Mouse (Mus musculus): Measurements from ENCODE around the gene Coro2b. TPM values are rescaled to one million over a fixed set of nuclear protein-coding genes. Genes with fewer than 3 reads are reported as not detected.

Coro2b gene
- polyA plus RNA-seq, 1 experiment from 2014 or later: 32.5 TPM

- no peak for ATAC-seq (ENCODE audit: low read depth)
- WGBS: 49% methylated on average over 6 of the region's 6 CpGs
- no peaks in the 10 kb centered on the region for H3K36me3 ChIP-seq (ENCODE audit: control insufficient read depth, insufficient read depth, low read length)
- peaks cover 13% of the 10 kb centered on the region; the same call in 1 of the 2 replicates for H3K4me1 ChIP-seq (ENCODE audit: control insufficient read depth, insufficient read depth, low read length)
- no peak overlapping the region for H3K4me2 ChIP-seq (ENCODE audit: low read depth, low read length)
- H3K27me3 ChIP-seq (ENCODE audit: control insufficient read depth, insufficient read depth, low read length): no peaks in the 10 kb centered on the region
- H3K9me3 ChIP-seq (ENCODE audit: control insufficient read depth, low read length): no peaks in the 10 kb centered on the region
- no peak overlapping the region for H3K9ac ChIP-seq (replicated peaks; ENCODE audit: low read depth, low read length)
- H3K27ac ChIP-seq (ENCODE audit: low read depth, low read length): no peak overlapping the region
- no peak overlapping the region for H3K4me3 ChIP-seq (ENCODE audit: low read depth, low read length)
Observed at GRCm38 (mm10) chr9:62480898-62481642, 55.8 kb downstream of the Coro2b start.

DNA sequence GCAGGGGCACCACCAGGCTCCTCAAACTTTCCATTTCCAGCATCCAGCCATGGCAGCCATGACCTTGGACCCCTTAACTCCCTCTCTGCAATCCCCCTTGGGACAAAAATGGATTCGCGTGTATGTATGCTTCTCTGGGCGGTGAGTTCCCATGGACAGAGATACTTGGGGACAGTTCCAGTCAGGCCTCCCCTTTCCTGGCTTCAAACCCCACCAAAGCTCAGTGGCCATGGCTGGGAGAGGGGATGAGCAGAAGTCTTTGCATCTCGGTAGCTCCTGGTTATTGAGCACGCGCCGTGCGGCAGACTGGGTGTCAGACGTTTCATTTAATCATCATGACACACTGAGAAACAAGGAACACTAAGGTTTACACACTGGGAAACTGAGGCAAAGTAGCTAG lies 56.7 kb downstream of the Coro2b start:
- Histone ChIP-seq H3K9ac (replicated peaks; ENCODE audit: low read depth, low read length) (0 out of 2 replicates have a peak overlapping the region, but pooled peaks have one; percentile 25), H3K9me3 (ENCODE audit: control insufficient read depth, low read length) (no peaks in the 10 kb centered on the region), H3K4me2 (ENCODE audit: low read depth, low read length) (no peak overlapping the region), H3K4me1 (ENCODE audit: control insufficient read depth, insufficient read depth, low read length) (peaks cover 13% of the 10 kb centered on the region; the same call in 1 of the 2 replicates), H3K36me3 (ENCODE audit: control insufficient read depth, insufficient read depth, low read length) (no peaks in the 10 kb centered on the region), H3K27ac (ENCODE audit: low read depth, low read length) (no peak overlapping the region), H3K27me3 (ENCODE audit: control insufficient read depth, insufficient read depth, low read length) (no peaks in the 10 kb centered on the region), H3K4me3 (ENCODE audit: low read depth, low read length) (no peak overlapping the region)
- no peak for ATAC-seq (ENCODE audit: low read depth)
- 82% methylated on average over 9 of the region's 9 CpGs for WGBS

DNA sequence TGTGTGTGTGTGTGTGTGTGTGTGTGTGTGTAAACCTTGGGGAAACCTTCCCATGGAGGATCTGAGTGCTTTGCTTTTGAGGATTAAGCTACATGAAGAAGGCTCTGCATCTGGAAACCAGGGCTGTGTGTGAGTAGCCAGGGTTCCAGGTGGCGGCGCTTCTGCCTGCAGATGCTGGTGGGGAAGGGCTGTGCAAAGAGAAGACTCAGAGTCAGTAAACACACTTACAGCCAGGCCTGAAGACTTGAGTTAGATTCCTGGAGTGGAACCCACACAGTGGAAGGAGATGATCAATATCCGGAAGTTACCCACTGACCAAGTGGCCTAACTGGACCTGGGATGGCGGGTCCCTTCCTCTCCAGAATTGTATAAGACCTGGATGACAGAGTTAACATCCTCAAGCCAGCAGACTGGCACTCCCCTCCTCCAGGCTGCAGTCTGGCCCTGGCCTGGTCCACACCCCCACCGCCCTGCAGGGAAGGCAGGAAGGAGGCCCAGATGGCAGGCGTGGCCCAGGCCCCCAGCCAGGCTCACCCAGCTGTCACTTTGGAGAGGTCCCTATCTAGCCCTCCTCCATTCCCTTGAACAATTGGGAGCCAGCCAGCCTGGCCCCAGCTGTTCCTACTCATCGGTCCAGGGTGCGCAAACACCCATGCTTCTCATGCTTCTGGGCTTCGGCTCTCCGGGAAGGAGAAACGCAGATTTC lies 59.9 kb downstream of the Coro2b start:
- H3K36me3 ChIP-seq (ENCODE audit: control insufficient read depth, insufficient read depth, low read length): no peaks in the 10 kb centered on the region
- H3K9ac ChIP-seq (replicated peaks; ENCODE audit: low read depth, low read length): no peak overlapping the region

GRCm38 (mm10) chr9:62474206-62474605 lies 62.6 kb downstream of the Coro2b start:
- peaks cover 15% of the 10 kb centered on the region; the same call in 1 of the 2 replicates for H3K4me1 ChIP-seq (ENCODE audit: control insufficient read depth, insufficient read depth, low read length)
- H3K4me3 ChIP-seq (ENCODE audit: low read depth, low read length): no peak overlapping the region
- H3K9ac ChIP-seq (replicated peaks; ENCODE audit: low read depth, low read length): no peak overlapping the region
- WGBS: 90% methylated on average over 2 of the region's 2 CpGs
- H3K9me3 ChIP-seq (ENCODE audit: control insufficient read depth, low read length): no peaks in the 10 kb centered on the region
- no peak overlapping the region for H3K4me2 ChIP-seq (ENCODE audit: low read depth, low read length)
- no peak for ATAC-seq (ENCODE audit: low read depth)
- H3K27ac ChIP-seq (ENCODE audit: low read depth, low read length): no peak overlapping the region
- H3K27me3 ChIP-seq (ENCODE audit: control insufficient read depth, insufficient read depth, low read length): no peaks in the 10 kb centered on the region
- no peaks in the 10 kb centered on the region for H3K36me3 ChIP-seq (ENCODE audit: control insufficient read depth, insufficient read depth, low read length)

More for the DNA sequence above, 59.9 kb downstream of the Coro2b start:
- Histone ChIP-seq H3K9me3 (ENCODE audit: control insufficient read depth, low read length) (no peaks in the 10 kb centered on the region), H3K4me1 (ENCODE audit: control insufficient read depth, insufficient read depth, low read length) (peaks cover 13% of the 10 kb centered on the region; the same call in 1 of the 2 replicates), H3K27me3 (ENCODE audit: control insufficient read depth, insufficient read depth, low read length) (no peaks in the 10 kb centered on the region), H3K27ac (ENCODE audit: low read depth, low read length) (peak overlapping the region; percentile 61), H3K4me3 (ENCODE audit: low read depth, low read length) (no peak overlapping the region), H3K4me2 (ENCODE audit: low read depth, low read length) (no peak overlapping the region)
- ATAC-seq (ENCODE audit: low read depth): peak; percentile 74; the same call in 1 of the 2 replicates
- WGBS: 36% methylated on average over 11 of the region's 11 CpGs

DNA sequence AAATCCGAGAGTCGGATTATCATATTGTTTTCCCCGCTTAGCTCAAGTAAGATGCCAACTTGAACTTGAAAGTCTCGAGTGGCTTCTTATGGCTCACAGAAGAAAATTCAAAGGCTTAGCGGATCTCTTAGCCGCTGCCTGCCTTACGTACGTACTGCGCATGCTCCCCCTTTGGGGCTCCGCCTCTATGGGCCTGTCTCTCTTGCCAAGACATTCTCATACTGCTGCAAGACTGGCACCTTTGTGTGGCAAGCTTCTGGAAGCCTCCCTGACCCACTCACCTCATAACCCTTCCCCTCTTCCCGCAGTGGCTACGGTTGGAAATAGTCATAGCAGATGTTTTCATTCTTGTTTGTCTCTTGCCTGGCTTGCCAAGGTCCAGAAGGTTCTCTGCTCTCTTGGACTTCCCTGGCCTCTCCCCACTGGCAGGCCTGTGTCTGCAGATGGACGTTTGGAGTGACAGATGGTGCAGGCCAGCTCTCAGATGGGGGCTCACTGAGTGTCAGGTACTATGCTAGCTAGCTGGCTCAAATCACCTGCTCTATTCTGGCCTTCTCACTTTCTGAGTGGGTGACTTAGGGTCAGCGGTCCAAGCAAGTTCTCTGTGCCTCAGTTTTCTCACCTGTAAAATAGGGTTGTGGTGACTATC lies 65.2 kb downstream of the Coro2b start:
- 85% methylated on average over 14 of the region's 14 CpGs for WGBS
- no peaks in the 10 kb centered on the region for H3K27me3 ChIP-seq (ENCODE audit: control insufficient read depth, insufficient read depth, low read length)
- H3K9me3 ChIP-seq (ENCODE audit: control insufficient read depth, low read length): no peaks in the 10 kb centered on the region
- no peak overlapping the region for H3K27ac ChIP-seq (ENCODE audit: low read depth, low read length)
- H3K36me3 ChIP-seq (ENCODE audit: control insufficient read depth, insufficient read depth, low read length): no peaks in the 10 kb centered on the region
- H3K4me1 ChIP-seq (ENCODE audit: control insufficient read depth, insufficient read depth, low read length): peaks cover 19% of the 10 kb centered on the region; the same call in 1 of the 2 replicates
- no peak overlapping the region for H3K9ac ChIP-seq (replicated peaks; ENCODE audit: low read depth, low read length)
- ATAC-seq (ENCODE audit: low read depth): no peak
- H3K4me3 ChIP-seq (ENCODE audit: low read depth, low read length): no peak overlapping the region
- no peak overlapping the region for H3K4me2 ChIP-seq (ENCODE audit: low read depth, low read length)

DNA sequence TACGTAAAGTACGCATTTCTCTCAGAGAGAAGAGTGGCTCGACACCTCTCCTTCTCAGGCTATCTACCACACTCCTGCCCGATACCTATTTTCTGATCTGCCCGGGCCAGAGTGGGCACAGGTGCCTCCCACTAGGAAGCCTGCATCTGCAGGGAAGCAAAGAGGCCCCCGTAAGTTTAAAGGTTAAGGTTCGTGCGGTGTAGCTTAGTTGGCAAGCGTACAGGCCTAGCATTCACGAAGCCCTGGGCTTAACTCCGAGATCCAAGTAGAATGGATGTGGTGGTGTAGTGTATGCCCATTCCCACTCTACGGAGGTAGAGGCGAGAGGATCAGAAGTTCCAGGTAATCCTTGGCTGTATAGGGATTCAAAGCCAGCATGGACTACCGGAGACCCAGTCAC lies 65.8 kb downstream of the Coro2b start:
- ATAC-seq (ENCODE audit: low read depth): no peak
- 93% methylated on average over 14 of the region's 14 CpGs for WGBS

DNA sequence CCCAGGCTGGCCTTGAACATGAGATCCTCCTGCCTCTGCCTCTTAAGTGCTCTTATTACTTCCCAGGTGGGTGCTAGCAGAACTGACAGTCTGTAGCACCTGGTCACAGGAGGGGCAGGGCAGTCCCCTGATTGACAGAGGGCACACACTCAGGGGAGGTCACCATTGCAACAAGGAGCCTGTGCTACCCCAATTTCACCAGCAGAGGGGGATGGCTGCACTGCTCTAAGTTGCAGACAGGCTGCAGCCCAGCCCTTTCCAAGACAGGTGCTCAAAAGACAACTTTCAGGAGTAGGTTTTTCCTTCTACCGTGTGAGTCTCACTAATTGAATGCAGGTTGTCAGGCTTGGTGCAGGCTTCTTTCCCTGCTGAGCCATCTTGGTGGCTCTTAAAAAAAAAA lies 66.4 kb downstream of the Coro2b start:
- H3K9me3 ChIP-seq (ENCODE audit: control insufficient read depth, low read length): no peaks in the 10 kb centered on the region
- H3K4me1 ChIP-seq (ENCODE audit: control insufficient read depth, insufficient read depth, low read length): peaks cover 19% of the 10 kb centered on the region; the same call in 1 of the 2 replicates
- H3K4me2 ChIP-seq (ENCODE audit: low read depth, low read length): no peak overlapping the region
- no peak overlapping the region for H3K27ac ChIP-seq (ENCODE audit: low read depth, low read length)
- ATAC-seq (ENCODE audit: low read depth): peak; percentile 77
- no peaks in the 10 kb centered on the region for H3K36me3 ChIP-seq (ENCODE audit: control insufficient read depth, insufficient read depth, low read length)
- WGBS: 4% methylated on average over 1 of the region's 1 CpGs
- no peaks in the 10 kb centered on the region for H3K27me3 ChIP-seq (ENCODE audit: control insufficient read depth, insufficient read depth, low read length)
- H3K4me3 ChIP-seq (ENCODE audit: low read depth, low read length): no peak overlapping the region
- no peak overlapping the region for H3K9ac ChIP-seq (replicated peaks; ENCODE audit: low read depth, low read length)

More for the DNA sequence above, 65.8 kb downstream of the Coro2b start:
- Histone ChIP-seq H3K9ac (replicated peaks; ENCODE audit: low read depth, low read length) (no peak overlapping the region), H3K4me1 (ENCODE audit: control insufficient read depth, insufficient read depth, low read length) (peaks cover 19% of the 10 kb centered on the region; the same call in 1 of the 2 replicates), H3K4me2 (ENCODE audit: low read depth, low read length) (no peak overlapping the region), H3K4me3 (ENCODE audit: low read depth, low read length) (no peak overlapping the region), H3K36me3 (ENCODE audit: control insufficient read depth, insufficient read depth, low read length) (no peaks in the 10 kb centered on the region), H3K9me3 (ENCODE audit: control insufficient read depth, low read length) (no peaks in the 10 kb centered on the region), H3K27ac (ENCODE audit: low read depth, low read length) (no peak overlapping the region), H3K27me3 (ENCODE audit: control insufficient read depth, insufficient read depth, low read length) (no peaks in the 10 kb centered on the region)

- no peaks in the 10 kb centered on the region for H3K27me3 ChIP-seq (ENCODE audit: control insufficient read depth, insufficient read depth, low read length)
- no peak overlapping the region for H3K4me3 ChIP-seq (ENCODE audit: low read depth, low read length)
- H3K36me3 ChIP-seq (ENCODE audit: control insufficient read depth, insufficient read depth, low read length): no peaks in the 10 kb centered on the region
- H3K27ac ChIP-seq (ENCODE audit: low read depth, low read length): peak overlapping the region; percentile 44; the same call in 1 of the 2 replicates
- H3K9me3 ChIP-seq (ENCODE audit: control insufficient read depth, low read length): no peaks in the 10 kb centered on the region
- H3K4me2 ChIP-seq (ENCODE audit: low read depth, low read length): no peak overlapping the region
- H3K9ac ChIP-seq (replicated peaks; ENCODE audit: low read depth, low read length): no peak overlapping the region
- 61% methylated on average over 10 of the region's 10 CpGs for WGBS
- H3K4me1 ChIP-seq (ENCODE audit: control insufficient read depth, insufficient read depth, low read length): peaks cover 19% of the 10 kb centered on the region; the same call in 1 of the 2 replicates
- ATAC-seq (ENCODE audit: low read depth): no peak
Observed at GRCm38 (mm10) chr9:62469696-62470095, 67.1 kb downstream of the Coro2b start.
